In the genomic region with DNA sequence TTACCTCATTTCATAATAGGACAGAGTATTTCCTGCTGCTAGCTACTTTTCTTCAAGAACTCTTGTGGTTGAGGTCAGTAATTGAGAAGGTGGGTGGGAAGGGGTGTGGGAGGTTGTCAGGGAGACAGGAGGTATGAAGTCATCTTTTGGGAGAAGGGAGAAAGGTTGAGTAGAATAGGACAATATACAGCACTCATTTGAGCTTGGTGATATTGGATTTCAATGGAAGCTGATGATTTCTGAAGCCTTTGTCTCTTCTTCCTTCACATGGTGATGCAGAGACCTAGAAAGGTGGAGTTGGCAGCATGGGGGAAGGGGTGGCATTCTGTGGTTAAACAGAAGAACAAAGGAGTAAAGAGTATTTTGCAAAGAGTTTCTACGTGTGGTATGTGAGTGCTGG, we compare ENCODE assay signal across 30 mouse cellular contexts.
DNase-seq lines count a peak whose midpoint lies in the region; ATAC-seq and TF ChIP-seq lines count a peak whose summit lies in the region.
"Had no signal": no experiment of that assay in that cellular context is flagged by ENCODE, and none has a peak within 500 bp of the region (broad histone marks: within the 10 kb centered on the region; RNA-seq: fewer than 3 reads in every experiment).

No protein-coding gene starts in this region.

- H3K27me3 ChIP-seq in lung, embryonic 14.5 days (ENCODE audit: insufficient read depth, low read length) = no peaks in the 10 kb centered on the region
- H3K27me3 ChIP-seq in Patski = no peaks in the 10 kb centered on the region
- H3K27me3 ChIP-seq: heart, embryonic 12.5 days; limb, embryonic 12.5 days; midbrain, embryonic 13.5 days; stomach, embryonic 15.5 days had no signal

- H3K4me3 ChIP-seq in lung, embryonic 14.5 days (ENCODE audit: low read depth, low read length) = no peak overlapping the region
- no peak overlapping the region for H3K4me3 ChIP-seq in embryonic fibroblast, embryonic 13.5 days (ENCODE audit: insufficient read depth, low read length)
- H3K4me3 ChIP-seq: erythroblast, embryonic 14.5 days; heart, adult 2 months; heart, embryonic 12.5 days; layer of hippocampus, adult 2 months; left cerebral cortex, adult 2 months; limb, embryonic 12.5 days; midbrain, embryonic 13.5 days; stomach, embryonic 15.5 days had no signal

- no peak for TF ChIP-seq CTCF in lung, embryonic 14.5 days (IDR thresholded peaks at IDR 0.05; ENCODE audit: low read depth)
- no peak for TF ChIP-seq CTCF in Patski (IDR thresholded peaks at IDR 0.05)
- no peak for TF ChIP-seq CTCF in embryonic fibroblast, embryonic 13.5 days (IDR thresholded peaks at IDR 0.05; ENCODE audit: borderline replicate concordance, insufficient read depth, low read length)

- no peak for TF ChIP-seq POLR2A in embryonic fibroblast, embryonic 13.5 days (IDR thresholded peaks at IDR 0.05; ENCODE audit: low read depth, low read length)

- in situ Hi-C loops in Patski (cut with MboI; ENCODE audit: low pct_unique_long_range_greater_than_20kb) = no loop called here

- CTCF ChIA-PET in Patski (lab: Charles Lee) = interaction anchor here (0.8 kb wide), 1 partner anchor 15 kb away, joined by 3 read pairs; no protein-coding TSS in a partner anchor

- no peak overlapping the region for H3K9ac ChIP-seq in lung, embryonic 14.5 days
- H3K9ac ChIP-seq: heart, embryonic 12.5 days; hindbrain, embryonic 14.5 days; limb, embryonic 12.5 days; midbrain, embryonic 13.5 days; stomach, embryonic 15.5 days had no signal

- no peaks in the 10 kb centered on the region for H3K9me3 ChIP-seq in lung, embryonic 14.5 days (ENCODE audit: low read depth, low read length)
- H3K9me3 ChIP-seq: G1E; heart, embryonic 12.5 days; midbrain, embryonic 13.5 days; stomach, embryonic 15.5 days had no signal

- peak overlapping the region; percentile 18; the same call in 1 of the 2 replicates for H3K27ac ChIP-seq in lung, embryonic 14.5 days (ENCODE audit: low read depth)
- peak overlapping the region; percentile 2; the same call in 1 of the 2 replicates for H3K27ac ChIP-seq in embryonic fibroblast, embryonic 13.5 days (ENCODE audit: insufficient read depth, low read length)
- H3K27ac ChIP-seq: heart, adult 2 months; hindbrain, embryonic 14.5 days; layer of hippocampus, adult 2 months; left cerebral cortex, adult 2 months; limb, embryonic 12.5 days; macrophage; midbrain, embryonic 13.5 days; stomach, embryonic 15.5 days had no signal

- no peak for DNase-seq in lung, embryonic 14.5 days
- no peak for DNase-seq in lung, postnatal 14 days
- peak; percentile 36 for DNase-seq in 416B (ENCODE audit: low read depth)
- DNase-seq in Patski (ENCODE audit: low read depth, low spot score) = no peak
- DNase-seq in gastrocnemius, postnatal 4 days (ENCODE audit: low spot score in 2 of 2) = no peak
- no peak for DNase-seq in right cerebral cortex, adult 2 months (ENCODE audit: low spot score in 2 of 2)
- DNase-seq in heart, adult 18-20 months = no peak
- DNase-seq: adrenal gland, adult 2 months; adrenal gland, postnatal 36 days; B cell, adult 2 months; cerebellum, adult 18-20 months; cerebellum, postnatal 14 days; heart, adult 2 months; kidney, adult 11 months; kidney, postnatal 25 days; right cerebral cortex, postnatal 14 days; thymus, postnatal 25 days had no signal

- H3K4me2 ChIP-seq in lung, embryonic 14.5 days = no peak overlapping the region
- H3K4me2 ChIP-seq: heart, embryonic 12.5 days; hindbrain, embryonic 14.5 days; limb, embryonic 12.5 days; midbrain, embryonic 13.5 days; stomach, embryonic 15.5 days had no signal

- ATAC-seq in lung, embryonic 14.5 days (ENCODE audit: insufficient read depth) = no peak; the same call in 1 of the 2 replicates
- peak; percentile 67 for ATAC-seq in Patski
- ATAC-seq: activated CD4-positive, CD25-positive, alpha-beta regulatory T cell, adult 4 months; forebrain, embryonic 16.5 days; midbrain, embryonic 13.5 days had no signal

- WGBS in lung, embryonic 14.5 days = 35% methylated on average over 1 of the region's 1 CpGs

- H3K4me1 ChIP-seq in lung, embryonic 14.5 days (ENCODE audit: insufficient read depth) = peaks cover 13% of the 10 kb centered on the region
- peaks cover 12% of the 10 kb centered on the region for H3K4me1 ChIP-seq in embryonic fibroblast, embryonic 13.5 days (ENCODE audit: control insufficient read depth, insufficient read depth, low read length)
- H3K4me1 ChIP-seq: heart, embryonic 12.5 days had no signal

- POLR2A ChIA-PET in Patski (lab: Charles Lee) = interaction anchor here (0.6 to 1.0 kb wide), 2 partner anchors 66 kb away, joined by 3 read pairs; no protein-coding TSS in a partner anchor

- no peaks in the 10 kb centered on the region for H3K36me3 ChIP-seq in lung, embryonic 14.5 days (ENCODE audit: insufficient read depth)
- H3K36me3 ChIP-seq: G1E; heart, embryonic 12.5 days; limb, embryonic 12.5 days; midbrain, embryonic 13.5 days; stomach, embryonic 15.5 days had no signal
